Mouse (Mus musculus) ovary, postnatal 10 days (tissue): Measurements from ENCODE around the gene Asxl2.
"Not testable (repeated sequence)": the region's sequence is repeated elsewhere in the genome, so short reads cannot be mapped to it uniquely, and the experiment has no call there.

Experiments
- DNase-seq: peaks from one replicate; pipeline ENCODE4 v3.0.0; 2022; ENCODE audit warnings: low spot score

Asxl2 gene

DNA sequence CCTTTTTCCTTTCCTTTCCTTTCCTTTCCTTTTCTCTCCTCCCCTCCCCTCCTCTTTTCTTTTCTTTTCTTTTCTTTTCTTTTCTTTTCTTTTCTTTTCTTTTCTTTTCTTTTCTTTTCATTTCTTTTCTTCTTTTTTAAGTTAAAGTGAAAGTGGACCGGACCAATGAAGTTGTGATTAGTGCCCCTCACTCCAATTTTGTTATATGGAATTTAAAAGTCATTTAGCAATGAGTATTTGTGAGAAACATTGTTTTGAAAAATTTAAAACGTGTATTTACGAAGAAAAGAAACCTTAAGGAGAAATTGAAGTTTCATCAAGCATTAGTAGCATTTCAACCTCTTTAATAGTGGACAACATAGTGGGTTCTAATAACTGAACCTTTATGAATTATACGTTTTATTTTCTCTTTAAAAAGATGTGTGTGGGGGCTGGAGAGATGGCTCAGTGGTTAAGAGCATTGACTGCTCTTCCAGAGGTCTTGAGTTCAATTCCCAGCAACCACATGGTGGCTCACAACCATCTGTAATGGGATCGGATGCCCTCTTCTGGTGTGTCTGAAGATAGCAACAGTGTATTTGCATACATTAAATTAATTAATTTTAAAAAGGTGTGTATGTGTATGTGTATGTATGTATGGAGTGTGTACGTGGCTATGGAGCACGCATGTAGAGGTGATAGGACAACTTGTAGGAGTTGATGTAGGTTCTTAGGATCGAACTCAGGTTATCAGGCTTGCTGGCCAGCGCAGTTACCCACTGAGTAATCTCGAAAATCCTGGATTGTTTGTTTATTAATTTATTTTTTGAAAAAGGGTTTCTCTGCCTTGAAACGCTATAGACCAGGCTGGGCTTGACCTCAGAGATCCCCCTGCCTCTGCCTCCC lies 1.5 kb downstream of the Asxl2 start:
- DNase-seq: no peak

DNA sequence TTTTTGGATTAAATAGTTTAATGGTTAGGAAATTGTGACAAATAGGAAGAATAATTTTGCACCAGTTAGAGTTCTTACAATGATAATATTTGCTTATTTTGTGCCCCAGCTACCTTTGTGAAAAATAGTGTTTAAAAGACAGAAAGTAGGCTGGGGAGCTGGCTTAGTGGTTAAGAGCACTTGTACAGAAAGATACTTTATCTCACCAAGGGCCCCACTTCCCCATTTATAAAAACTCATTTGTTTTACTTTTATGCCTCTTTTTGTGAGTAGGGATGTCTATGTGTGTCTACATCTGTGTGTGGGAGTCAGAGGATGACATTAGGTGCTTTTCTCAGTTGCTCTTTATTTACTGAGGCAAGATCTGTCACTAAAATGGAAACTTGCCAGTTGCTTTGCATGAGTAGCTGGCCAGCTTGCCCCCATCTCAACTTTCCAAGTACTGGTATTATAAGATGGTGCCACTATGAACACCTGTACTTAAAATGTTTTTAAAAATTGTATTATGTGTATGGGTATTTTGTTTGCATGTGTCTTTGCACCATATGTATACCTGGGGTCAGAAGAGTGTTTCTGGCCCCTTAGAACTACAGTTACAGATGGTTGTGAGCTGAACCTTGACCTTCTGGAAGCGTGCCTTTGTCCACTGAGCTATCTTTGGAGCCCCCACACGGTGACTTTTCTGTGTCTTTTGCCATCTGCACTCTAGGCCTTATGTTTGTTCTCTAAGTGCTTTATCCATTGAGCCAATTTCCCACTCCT lies 3.2 kb downstream of the Asxl2 start:
- no peak for DNase-seq

DNA sequence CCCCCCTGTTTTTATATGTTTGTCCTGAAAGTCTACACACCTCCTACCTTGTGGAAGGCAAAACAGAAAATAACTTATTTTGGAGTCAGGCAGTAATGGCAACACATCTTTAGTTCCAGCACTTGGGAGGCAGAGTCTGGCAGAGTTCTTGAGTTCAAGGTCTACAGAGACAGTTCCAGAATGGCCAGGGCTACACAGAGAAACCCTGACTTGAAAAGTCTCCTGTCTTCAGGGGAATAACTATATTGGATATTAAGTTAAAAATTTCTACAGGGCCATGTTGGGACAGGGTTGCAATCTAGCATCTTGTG lies 3.7 kb downstream of the Asxl2 start:
- no peak for DNase-seq

DNA sequence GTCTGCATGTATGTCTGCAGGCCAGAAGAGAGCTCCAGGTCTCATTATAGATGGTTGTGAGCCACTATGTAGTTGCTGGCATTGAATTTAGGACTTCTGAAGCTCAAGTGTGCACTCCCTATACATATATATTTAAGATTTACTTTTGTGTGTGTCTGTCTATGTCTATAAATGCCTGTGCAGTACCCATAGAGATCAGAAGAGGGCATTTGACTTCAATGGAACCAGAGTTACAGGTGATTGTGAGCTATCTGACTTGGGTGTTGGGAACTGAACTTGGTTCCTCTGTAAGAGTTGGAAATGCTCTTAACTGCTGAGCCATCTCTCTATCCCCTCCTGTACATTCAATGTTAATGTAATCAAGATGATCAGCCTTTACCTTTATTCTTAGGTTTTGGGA lies 4.3 kb downstream of the Asxl2 start:
- DNase-seq: no peak

DNA sequence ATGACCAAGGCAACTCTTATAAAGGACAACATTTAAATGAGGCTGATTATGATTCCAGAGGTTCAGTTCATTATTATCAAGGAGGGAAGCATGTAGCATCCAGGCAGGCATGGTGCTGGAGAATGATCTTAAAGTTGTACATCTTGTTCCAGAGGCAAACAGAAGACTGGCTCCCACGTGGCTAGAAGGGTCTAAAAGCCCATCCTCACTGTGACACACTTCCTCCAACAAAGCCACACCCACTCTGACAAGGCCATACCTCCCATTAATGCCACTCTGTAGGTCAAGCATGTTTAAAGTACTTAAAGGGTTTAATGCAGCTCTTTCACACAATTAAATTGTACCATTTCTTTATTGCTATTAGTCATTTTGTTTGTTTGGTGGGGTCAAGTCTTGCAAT lies 7.1 kb downstream of the Asxl2 start:
- DNase-seq: no peak

DNA sequence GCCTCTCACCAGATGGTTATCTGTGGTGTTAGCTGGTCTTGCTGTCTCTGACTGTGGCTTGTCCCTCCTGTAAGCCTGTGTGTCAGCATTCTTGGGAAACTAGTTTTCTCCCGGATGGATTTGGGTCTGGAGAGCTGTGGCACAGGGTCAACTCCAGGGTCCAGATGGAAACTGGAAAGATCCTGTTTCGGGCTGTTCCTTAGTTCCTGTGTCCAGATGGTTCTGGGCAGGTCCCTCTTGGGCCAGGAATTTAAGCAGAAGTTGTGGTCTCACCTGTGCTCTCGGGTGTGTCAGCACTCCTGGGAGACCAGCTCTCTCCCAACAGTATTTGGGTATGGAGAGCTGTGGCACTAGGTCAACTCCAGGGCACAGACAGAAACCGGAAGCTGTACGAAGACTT lies 9.8 kb downstream of the Asxl2 start:
- DNase-seq: no peak

DNA sequence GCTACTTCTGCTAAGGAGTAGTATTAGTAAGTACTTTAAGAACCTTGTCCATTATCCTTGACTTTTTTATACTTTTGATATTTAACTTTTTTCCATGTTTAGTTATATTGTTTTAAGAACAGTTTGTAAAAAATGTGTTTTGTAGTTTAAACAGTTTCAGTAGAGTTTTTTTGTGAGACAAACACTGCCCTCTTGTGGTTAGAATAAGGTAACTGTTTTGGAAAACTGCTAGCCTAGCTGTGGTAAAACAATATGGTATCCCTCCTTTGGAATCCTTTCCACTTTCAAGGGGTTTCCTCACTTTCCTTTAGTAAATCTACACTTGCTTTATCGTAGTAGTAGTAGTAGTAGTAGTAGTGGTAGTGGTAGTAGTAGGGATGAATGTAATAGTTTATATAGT lies 11.2 kb downstream of the Asxl2 start:
- no peak for DNase-seq

DNA sequence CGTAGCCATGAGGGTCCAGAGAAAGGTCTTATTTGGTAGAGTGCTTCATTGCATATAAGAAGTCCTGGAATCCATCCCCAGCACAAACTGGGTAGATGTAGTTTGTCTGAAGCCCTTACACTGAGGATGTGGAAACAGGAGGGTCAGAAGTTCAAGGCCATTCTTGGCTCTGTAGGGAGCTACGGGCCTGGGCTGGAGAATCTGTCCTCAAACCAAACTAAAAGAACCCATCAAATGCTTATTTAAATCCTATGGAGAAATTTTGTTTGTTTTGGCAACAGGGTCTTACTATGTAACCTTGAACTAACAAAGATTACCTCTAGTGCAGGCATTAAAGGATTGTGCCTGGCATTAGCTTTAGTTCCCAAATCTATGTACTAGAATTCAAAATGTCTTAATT lies 14.3 kb downstream of the Asxl2 start:
- no peak for DNase-seq

DNA sequence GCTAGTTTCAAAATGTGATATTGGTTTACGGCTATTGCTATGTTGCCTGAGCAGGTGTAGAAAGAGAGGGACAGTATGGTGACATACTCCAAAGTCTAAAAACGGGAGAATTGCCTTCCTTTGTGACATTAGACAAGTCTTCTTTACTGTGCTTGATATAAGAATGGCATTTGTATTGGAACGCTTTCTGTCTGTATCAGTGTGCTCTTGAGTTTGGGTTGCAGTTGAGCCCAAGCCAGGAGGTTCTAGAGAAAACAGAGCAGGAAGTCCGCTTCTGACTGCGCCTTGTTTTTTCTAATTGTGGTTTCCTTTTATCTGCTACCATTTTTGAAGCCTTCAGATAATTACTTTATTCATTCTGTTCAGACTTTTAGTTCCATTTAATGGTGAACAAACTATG lies 14.7 kb downstream of the Asxl2 start:
- DNase-seq: no peak

DNA sequence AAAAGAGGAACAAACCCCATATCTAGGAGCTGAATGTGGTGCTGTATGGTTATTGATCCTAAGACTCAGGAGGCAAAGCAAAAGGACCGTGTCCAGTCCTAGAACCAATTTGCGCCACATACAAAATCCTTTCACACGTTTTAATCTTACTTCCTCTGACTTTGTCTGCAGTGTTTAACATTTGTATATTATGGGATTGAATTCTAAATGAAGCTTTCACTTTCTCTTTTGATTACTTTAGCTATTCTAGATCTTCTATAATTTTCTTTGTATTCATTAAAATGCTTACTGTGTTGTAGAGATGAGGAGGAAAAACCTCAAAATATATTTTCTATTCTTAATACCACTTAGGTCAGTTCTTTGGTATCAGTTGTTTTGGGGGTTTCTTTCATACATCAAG lies 26.9 kb downstream of the Asxl2 start:
- DNase-seq: no peak

DNA sequence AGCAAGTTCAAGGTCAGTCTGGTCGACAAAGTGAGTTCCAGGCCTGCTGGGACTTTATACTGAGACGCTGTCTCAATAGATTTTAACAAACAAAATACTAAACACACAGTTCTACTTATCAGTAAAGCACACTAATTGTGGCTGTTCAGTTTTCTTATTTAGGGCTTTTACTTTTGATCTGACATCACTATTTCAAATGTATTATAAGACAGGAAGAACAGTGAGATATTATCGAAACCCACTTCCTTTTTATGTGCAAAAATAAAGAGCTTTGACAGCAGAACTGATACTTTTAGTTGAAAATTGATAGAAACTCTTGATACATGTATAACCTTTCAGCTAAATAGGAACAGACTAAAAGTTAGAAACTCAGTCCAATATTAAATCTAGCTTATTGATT lies 36.4 kb downstream of the Asxl2 start:
- no peak for DNase-seq

DNA sequence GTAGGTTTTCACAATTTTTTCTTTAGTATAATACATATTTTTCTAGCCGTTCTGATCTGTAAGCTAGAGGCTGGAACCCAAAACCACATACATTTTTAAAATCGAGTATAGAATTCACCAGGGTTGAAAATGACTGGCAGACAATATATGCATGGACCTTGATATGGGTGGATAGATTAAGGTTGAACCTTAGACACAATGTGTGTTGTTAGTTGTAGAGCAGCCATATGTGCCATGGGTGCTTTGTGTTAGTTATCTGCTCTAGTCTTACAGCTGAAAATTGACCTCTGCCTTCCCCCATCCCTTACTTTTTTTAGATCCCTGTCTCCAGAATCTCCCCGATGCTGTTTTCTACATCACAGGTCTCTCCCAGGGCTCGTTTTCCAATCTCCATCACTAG lies 73.0 kb downstream of the Asxl2 start:
- DNase-seq: no peak

DNA sequence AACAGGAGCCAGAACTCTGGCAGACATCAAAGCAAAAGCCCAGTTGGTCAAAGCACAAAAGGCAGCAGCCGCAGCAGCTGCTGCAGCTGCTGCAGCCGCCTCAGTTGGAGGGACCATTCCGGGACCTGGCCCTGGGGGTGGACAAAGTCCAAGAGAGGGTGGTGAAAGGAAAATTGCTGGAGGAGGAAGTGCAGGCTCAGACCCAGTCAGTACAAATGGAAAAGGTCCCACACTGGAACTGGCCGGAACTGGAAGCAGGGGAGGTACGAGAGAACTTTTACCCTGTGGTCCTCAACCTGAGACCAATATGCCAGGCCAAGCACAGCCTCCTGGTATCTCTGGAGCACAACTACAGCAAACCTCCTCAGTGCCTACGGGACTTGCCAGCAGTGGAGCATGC lies 73.4 kb downstream of the Asxl2 start:
- DNase-seq: no peak

DNA sequence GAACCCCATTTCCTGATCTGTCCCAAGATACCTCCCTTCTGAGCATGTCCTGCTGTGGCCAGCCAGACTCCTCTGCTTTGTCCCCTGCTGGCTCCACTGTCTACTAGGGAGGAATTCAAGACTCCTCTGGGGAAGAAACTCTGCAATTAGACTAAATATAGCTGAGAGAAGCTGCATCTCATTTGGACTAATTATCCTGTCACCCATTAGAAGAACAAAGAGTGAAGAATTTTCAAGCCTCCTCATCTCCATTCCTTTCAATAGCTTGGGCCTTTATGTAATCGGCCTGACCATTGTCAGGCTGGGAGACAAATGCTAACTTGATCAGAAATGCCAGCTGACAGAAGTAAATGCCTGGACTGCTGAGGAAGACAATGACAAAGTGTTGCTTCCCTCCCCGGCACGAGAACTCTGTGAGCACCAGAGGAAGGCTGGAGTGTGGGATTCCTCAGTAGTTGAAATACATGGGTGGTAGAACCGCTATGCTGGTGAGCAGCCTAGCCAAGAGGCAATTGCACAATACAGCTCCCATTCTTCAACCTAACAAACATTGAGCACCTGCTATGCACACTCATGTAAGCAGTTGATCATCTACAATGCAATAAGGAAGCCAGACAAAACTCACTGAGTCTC lies 92.1 kb downstream of the Asxl2 start:
- no peak for DNase-seq

DNA sequence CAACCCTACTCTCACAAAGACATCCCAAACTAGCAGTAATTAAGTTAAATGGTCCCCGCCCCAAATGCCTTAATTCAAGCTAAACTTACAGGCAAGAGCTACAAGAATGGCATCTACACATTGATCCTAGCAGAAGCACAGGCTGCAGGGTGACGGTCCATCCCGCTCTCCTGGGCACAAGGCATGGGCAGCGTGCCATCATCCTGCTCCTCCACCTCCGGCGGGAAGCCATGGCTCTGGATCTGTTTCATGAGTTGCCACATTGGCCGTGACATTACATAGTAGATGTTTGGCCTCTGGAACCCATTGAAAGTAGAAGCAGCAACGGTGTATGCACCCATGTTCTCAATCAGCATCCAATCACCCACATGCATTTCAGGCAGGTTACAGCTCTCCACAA lies 95.1 kb downstream of the Asxl2 start:
- not testable (repeated sequence) for DNase-seq

DNA sequence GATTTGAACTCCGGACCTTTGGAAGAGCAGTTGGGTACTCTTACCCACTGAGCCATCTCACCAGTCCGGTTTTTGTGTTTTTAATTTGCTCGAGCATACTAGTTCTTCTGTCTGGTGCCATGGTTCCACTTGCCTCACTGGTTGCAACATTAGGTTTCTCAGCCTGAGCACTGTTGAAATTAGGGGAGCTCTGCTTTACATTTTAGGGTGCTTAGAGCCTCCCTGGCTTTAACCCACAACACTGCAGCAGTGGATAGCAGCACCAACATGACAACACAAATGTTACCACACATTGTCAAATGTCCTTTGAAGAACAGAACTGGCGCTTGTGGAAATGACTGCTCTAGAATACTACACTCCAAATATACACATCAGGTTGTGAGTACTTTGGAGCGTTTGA lies 98.9 kb downstream of the Asxl2 start:
- DNase-seq: no peak

DNA sequence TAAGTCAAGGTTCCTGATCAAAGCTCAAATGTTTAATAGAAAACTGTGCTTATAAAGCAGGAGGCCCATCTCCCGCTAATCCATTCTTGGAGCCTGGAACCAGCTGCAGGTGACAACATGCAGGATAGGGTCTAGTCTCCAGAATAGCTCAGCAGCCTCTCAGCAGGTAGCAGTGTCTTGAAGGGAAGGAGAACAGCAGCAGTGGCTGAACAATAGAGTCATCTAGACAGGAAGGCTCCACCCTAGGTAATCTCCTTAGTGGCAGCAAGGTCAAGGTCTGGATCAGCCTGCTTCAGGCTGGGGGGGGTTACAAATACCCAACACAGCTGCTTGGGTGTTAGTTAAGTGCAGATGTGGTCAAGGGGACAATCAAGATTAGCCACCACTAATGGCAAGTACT lies 108.8 kb downstream of the Asxl2 start:
- DNase-seq: not testable (repeated sequence)

DNA sequence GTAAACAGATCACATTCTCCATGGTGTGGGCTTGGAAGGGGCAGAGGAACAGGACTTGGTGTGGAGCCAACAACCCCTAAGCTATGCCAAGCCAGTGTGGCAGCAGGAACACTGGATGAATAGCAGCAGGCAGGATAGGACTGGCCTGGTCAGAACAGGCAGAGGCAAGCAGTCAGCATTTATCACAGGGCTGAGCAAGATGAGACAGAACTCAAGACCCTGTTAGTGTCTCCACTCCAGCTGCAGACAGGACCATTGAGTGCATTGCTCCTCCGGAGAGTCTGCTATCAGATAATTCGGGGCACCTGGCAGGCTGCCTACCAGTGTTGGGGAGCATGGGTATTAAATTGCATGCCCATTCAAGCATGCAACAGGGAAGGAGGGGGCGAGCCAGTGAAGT lies 111.0 kb downstream of the Asxl2 start:
- DNase-seq: no peak

DNA sequence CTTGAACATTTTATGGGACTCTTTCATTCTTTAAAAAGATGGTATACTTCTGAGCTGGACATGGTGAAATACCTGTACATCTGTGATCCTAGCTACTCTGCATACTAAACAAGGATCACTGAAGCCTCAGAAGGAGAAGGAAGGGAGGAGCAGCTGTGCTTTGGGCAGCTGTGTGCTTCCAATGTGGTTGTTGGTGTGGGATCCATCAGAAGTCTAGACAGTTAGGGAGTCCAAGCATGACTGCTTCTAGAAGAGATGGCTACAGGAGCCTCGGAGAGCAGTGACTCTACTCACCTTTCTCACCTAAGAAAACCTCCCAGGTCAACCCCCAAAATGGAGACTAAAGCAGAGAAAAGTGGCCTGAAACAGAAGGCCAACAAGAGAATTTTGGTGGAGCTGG lies 111.4 kb downstream of the Asxl2 start:
- DNase-seq: no peak

DNA sequence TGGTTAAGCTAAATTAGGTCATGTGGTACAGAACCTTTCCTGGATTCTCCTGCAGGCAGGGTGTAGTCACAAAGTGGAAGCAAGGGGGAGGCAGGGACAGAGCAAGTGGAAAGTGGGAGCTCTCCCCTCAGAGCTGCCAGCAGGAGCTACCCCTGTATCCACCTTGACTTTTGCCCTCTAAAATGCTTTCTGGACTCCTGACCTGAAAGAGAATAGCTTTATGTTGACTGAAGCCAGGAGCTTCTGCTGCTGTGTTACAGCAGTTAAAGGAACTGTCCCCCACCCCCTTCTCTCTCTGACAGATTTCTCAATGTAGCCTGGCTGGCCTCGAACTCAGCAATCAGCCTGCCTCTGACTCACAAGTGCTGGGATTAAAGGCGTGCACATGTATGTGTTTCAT lies 112.9 kb downstream of the Asxl2 start:
- DNase-seq: no peak

DNA sequence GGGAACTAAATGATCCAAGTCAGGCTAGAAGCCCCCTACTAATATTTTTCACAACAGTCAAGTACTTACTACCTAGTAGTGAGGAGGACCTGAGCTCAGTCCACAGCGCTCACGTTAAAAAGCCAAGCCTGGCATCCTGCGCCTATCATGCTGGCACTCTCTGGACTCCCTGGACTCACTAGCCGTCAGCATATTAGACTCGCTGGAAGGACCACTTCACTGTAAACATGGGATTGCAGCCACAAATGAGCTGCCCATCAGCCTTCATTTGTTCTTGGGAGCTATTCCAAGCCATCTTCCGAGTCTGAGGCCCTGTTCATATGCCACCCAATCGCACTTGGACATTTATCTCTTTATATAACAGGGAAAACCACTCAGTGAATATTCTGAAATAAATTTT lies 114.2 kb downstream of the Asxl2 start:
- no peak for DNase-seq

DNA sequence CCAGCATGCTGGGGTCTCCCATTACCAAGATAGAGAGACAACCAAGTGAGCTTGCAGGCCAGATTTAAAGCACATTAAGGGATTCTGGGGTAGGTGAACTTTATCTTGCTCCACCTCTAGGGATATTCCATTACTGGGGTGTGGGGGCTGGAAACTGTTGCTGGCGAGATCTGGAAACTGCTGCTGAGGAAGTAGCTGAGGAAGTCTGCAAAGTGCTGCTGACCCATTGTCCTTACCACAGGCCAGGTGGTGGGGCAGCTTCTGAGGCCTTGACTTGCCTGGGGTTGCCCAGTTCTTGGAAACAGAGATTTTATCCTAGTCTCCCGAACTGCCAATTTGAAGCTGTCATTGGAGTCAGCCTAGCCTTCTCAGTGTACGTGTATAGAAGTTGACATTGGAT lies 118.8 kb downstream of the Asxl2 start:
- DNase-seq: no peak

DNA sequence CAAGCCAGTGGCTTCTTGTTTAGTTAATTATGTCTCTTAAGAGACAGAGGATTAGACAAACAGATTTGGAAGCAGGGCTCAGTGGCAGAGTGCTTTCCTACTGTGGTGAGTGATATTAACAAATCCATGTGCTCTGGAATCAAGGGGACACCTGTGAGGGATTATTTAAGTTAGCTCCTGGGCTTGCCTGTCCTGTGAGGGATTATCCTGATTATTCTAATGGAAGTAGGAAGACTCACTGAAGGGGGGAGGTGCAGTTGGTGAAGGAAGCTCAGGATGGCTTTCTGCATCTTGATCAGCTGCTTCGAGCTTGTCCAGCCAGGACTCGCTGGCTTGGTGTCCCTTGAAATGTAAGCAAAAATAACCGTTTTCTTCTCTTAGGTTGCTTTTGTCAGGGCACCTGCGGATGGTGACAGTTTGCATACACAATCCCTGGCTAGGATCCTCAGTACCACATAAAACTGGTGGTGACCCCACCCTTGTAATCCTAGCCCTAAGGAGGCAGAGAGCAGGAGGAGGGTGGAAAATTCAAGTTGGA lies 119.5 kb downstream of the Asxl2 start:
- DNase-seq: no peak
